Mouse (Mus musculus) heart, adult 2 months (tissue): ENCODE results near the gene Pdlim1.

Source experiments
- CTCF ChIP-seq: fragments of 200-600 bp; IDR thresholded peaks from 2 replicates; pipeline ENCODE4 v1.8.1; 2022; ENCODE audit warnings: antibody characterized with exemption, mild to moderate bottlenecking, moderate library complexity
- EP300 ChIP-seq: fragments of 200-500 bp; IDR thresholded peaks from 2 replicates; pipeline ENCODE4 v1.6.1; 2011; ENCODE audit warnings: low read depth, low read length, control low read depth; ENCODE audit not compliant: insufficient read depth
- POLR2A ChIP-seq: fragments of 200-500 bp; IDR thresholded peaks from 2 replicates; pipeline ENCODE4 v1.6.1; 2011; ENCODE audit warnings: mild to moderate bottlenecking, low read depth, low read length, control low read depth; ENCODE audit not compliant: insufficient read depth

DNA sequence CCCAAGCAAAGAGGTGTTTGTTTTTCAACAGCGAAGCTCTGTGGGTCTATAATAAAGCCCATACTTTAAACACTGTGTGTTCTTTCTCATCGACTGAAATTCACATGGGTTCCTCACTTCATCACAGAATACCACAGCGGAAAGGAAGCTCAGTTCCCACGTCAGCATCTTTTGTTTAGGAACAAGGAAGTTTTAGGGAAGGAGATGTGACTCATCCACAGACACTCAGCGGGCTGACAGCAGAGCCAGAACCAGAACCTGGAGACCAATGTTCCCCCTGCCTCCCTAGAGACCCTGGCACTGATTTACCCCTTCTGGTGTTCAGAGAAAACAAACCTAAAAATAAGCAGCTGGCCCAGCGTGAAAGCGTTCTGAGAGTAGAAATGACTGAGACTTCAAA, 33.8 kb upstream of the Pdlim1 start:
- TF ChIP-seq CTCF (no peak), POLR2A (no peak), EP300 (no peak)
